Comparison of ENCODE assay signal across 16 mouse cellular contexts in the genomic region with DNA sequence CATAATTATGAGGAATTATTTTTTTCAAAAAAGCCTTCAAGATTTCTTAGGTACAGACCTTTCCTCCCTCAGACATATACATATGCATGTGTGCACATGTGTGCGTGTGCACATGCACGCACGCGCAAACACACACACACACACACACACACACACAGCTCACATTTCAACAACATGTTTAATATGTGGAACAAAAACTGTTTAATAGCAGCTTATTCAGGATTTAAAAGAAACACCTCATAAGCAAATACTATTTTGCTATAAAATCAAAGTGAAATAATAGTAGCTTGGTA. TPM values are rescaled to one million over a fixed set of nuclear protein-coding genes. Genes with fewer than 3 reads are reported as not detected.
DNase-seq lines count a peak whose midpoint lies in the region; ATAC-seq and TF ChIP-seq lines count a peak whose summit lies in the region.
"Had no signal": no experiment of that assay in that cellular context is flagged by ENCODE, and none has a peak within 500 bp of the region (broad histone marks: within the 10 kb centered on the region; RNA-seq: fewer than 3 reads in every experiment).

No protein-coding gene starts in this region.

- no peak for TF ChIP-seq RAD21 in CH12.LX (IDR thresholded peaks at IDR 0.05; ENCODE audit: low read depth, low read length)

- H3K4me3 ChIP-seq in forebrain, embryonic 13.5 days, result peak overlapping the region; percentile 31; the same call in 1 of the 2 replicates
- no peak overlapping the region for H3K4me3 ChIP-seq in forebrain, embryonic 10.5 days
- no peak overlapping the region for H3K4me3 ChIP-seq in intestine, postnatal 0 days (ENCODE audit: low read depth, low read length)
- no peak overlapping the region for H3K4me3 ChIP-seq in intestine, embryonic 15.5 days (replicated peaks)
- peak overlapping the region in 2 of 3 experiments; percentile 47 to 89 for H3K4me3 ChIP-seq in CH12.LX (replicated peaks in 1 of 3; ENCODE audit: low read depth in 2 of 3, low read length in 2 of 3, poor library complexity in 1 of 3)
- peak overlapping the region; percentile 44 for H3K4me3 ChIP-seq in hindbrain, embryonic 16.5 days (ENCODE audit: low read length)
- H3K4me3 ChIP-seq: embryonic facial prominence, embryonic 13.5 days; kidney, embryonic 15.5 days; megakaryocyte, embryonic 14.5 days had no signal

- in situ Hi-C loops in CH12.LX (cut with MboI; ENCODE audit: low pct_ligation_motif_present, low pct_unique_long_range_greater_than_20kb, low sequenced_read_pairs), result no loop called here

- no peak for DNase-seq in forebrain, embryonic 10.5 days (ENCODE audit: extremely low spot score, low spot score)
- DNase-seq in CH12.LX (ENCODE audit: extremely low read depth), result no peak
- DNase-seq in thymus, postnatal 0 days (ENCODE audit: low spot score), result no peak
- no peak for DNase-seq in adrenal gland, postnatal 4 days (ENCODE audit: low spot score in 2 of 2)
- DNase-seq: adrenal gland, postnatal 14 days; cerebellum, postnatal 25 days; layer of hippocampus, adult 9-11 months; right cerebral cortex, postnatal 14 days had no signal

- peak overlapping the region; percentile 93 for H3K27ac ChIP-seq in forebrain, embryonic 13.5 days
- no peak overlapping the region for H3K27ac ChIP-seq in forebrain, embryonic 10.5 days
- H3K27ac ChIP-seq in intestine, postnatal 0 days (ENCODE audit: low read depth, low read length), result no peak overlapping the region
- no peak overlapping the region for H3K27ac ChIP-seq in intestine, embryonic 15.5 days
- peak overlapping the region; percentile 56; the same call in 1 of the 2 replicates for H3K27ac ChIP-seq in CH12.LX (ENCODE audit: insufficient read depth, low read depth)
- H3K27ac ChIP-seq in hindbrain, embryonic 16.5 days (ENCODE audit: low read depth, low read length), result peak overlapping the region; percentile 92
- H3K27ac ChIP-seq: embryonic facial prominence, embryonic 13.5 days; kidney, embryonic 15.5 days; liver, embryonic 14.5 days had no signal

- H3K36me3 ChIP-seq in forebrain, embryonic 13.5 days (ENCODE audit: poor library complexity, severe bottlenecking), result no peaks in the 10 kb centered on the region
- H3K36me3 ChIP-seq in forebrain, embryonic 10.5 days (replicated peaks), result no peaks in the 10 kb centered on the region
- H3K36me3 ChIP-seq in intestine, postnatal 0 days (ENCODE audit: control insufficient read depth, insufficient read depth), result no peaks in the 10 kb centered on the region
- no peaks in the 10 kb centered on the region for H3K36me3 ChIP-seq in intestine, embryonic 15.5 days
- H3K36me3 ChIP-seq in CH12.LX (replicated peaks in 1 of 2; ENCODE audit: control insufficient read depth in 1 of 2, insufficient read depth in 1 of 2, low read length in 1 of 2), result peaks cover 7 to 70% of the 10 kb centered on the region in 2 experiments
- no peaks in the 10 kb centered on the region for H3K36me3 ChIP-seq in hindbrain, embryonic 16.5 days (ENCODE audit: control insufficient read depth, insufficient read depth, low read length)
- H3K36me3 ChIP-seq: embryonic facial prominence, embryonic 13.5 days; kidney, embryonic 15.5 days had no signal

- H3K4me2 ChIP-seq in forebrain, embryonic 13.5 days, result peak overlapping the region; percentile 55
- peak overlapping the region; percentile 32 for H3K4me2 ChIP-seq in intestine, postnatal 0 days (replicated peaks; ENCODE audit: low read depth)
- no peak overlapping the region for H3K4me2 ChIP-seq in intestine, embryonic 15.5 days (replicated peaks)
- peak overlapping the region; percentile 80 for H3K4me2 ChIP-seq in CH12.LX (ENCODE audit: insufficient read depth, low read depth, poor library complexity, severe bottlenecking)
- H3K4me2 ChIP-seq in hindbrain, embryonic 16.5 days (ENCODE audit: low read length), result peak overlapping the region; percentile 66
- H3K4me2 ChIP-seq: embryonic facial prominence, embryonic 13.5 days; kidney, embryonic 15.5 days had no signal

- H3K9me3 ChIP-seq in forebrain, embryonic 13.5 days (replicated peaks), result no peaks in the 10 kb centered on the region
- no peaks in the 10 kb centered on the region for H3K9me3 ChIP-seq in forebrain, embryonic 10.5 days
- H3K9me3 ChIP-seq in intestine, postnatal 0 days (ENCODE audit: control insufficient read depth), result no peaks in the 10 kb centered on the region
- no peaks in the 10 kb centered on the region for H3K9me3 ChIP-seq in intestine, embryonic 15.5 days
- H3K9me3 ChIP-seq in CH12.LX (replicated peaks; ENCODE audit: low read length), result no peaks in the 10 kb centered on the region
- H3K9me3 ChIP-seq in hindbrain, embryonic 16.5 days (ENCODE audit: control insufficient read depth, low read length), result no peaks in the 10 kb centered on the region
- H3K9me3 ChIP-seq: embryonic facial prominence, embryonic 13.5 days; kidney, embryonic 15.5 days; megakaryocyte, embryonic 14.5 days had no signal

- WGBS in forebrain, embryonic 13.5 days, result 97% methylated on average over 4 of the region's 4 CpGs
- 96% methylated on average over 4 of the region's 4 CpGs for WGBS in forebrain, embryonic 10.5 days
- 98% methylated on average over 4 of the region's 4 CpGs for WGBS in intestine, postnatal 0 days
- 97% methylated on average over 4 of the region's 4 CpGs for WGBS in intestine, embryonic 15.5 days
- 81% methylated on average over 4 of the region's 4 CpGs for WGBS in hindbrain, embryonic 16.5 days

- no peaks in the 10 kb centered on the region for H3K27me3 ChIP-seq in forebrain, embryonic 13.5 days
- H3K27me3 ChIP-seq in forebrain, embryonic 10.5 days (ENCODE audit: poor library complexity, severe bottlenecking), result peaks cover 21% of the 10 kb centered on the region
- H3K27me3 ChIP-seq in intestine, postnatal 0 days (replicated peaks; ENCODE audit: control insufficient read depth, insufficient read depth, low read length), result no peaks in the 10 kb centered on the region
- no peaks in the 10 kb centered on the region for H3K27me3 ChIP-seq in intestine, embryonic 15.5 days (replicated peaks)
- no peaks in the 10 kb centered on the region for H3K27me3 ChIP-seq in CH12.LX (replicated peaks)
- no peaks in the 10 kb centered on the region for H3K27me3 ChIP-seq in hindbrain, embryonic 16.5 days (replicated peaks; ENCODE audit: control insufficient read depth, insufficient read depth, low read length)
- H3K27me3 ChIP-seq: embryonic facial prominence, embryonic 13.5 days; kidney, embryonic 15.5 days had no signal

- peaks cover 32% of the 10 kb centered on the region for H3K4me1 ChIP-seq in forebrain, embryonic 13.5 days
- peaks cover 55% of the 10 kb centered on the region for H3K4me1 ChIP-seq in forebrain, embryonic 10.5 days
- no peaks in the 10 kb centered on the region for H3K4me1 ChIP-seq in intestine, postnatal 0 days (replicated peaks; ENCODE audit: control insufficient read depth, insufficient read depth, low read length)
- peaks cover 7% of the 10 kb centered on the region for H3K4me1 ChIP-seq in intestine, embryonic 15.5 days (replicated peaks)
- H3K4me1 ChIP-seq in CH12.LX (ENCODE audit: control insufficient read depth in 1 of 2, insufficient read depth in 2 of 2), result peaks cover 7 to 71% of the 10 kb centered on the region in 2 experiments; a peak in 3 of 4 replicates
- peaks cover 12% of the 10 kb centered on the region for H3K4me1 ChIP-seq in hindbrain, embryonic 16.5 days (ENCODE audit: control insufficient read depth, insufficient read depth, low read depth, low read length)

- peaks cover 69% of the 10 kb centered on the region for H3K79me2 ChIP-seq in CH12.LX (replicated peaks; ENCODE audit: control insufficient read depth, extremely low read depth, insufficient read depth, poor library complexity, severe bottlenecking)

- dilution Hi-C loops in CH12.LX (cut with MboI; ENCODE audit: extremely low pct_ligation_motif_present, extremely low pct_unique_long_range_greater_than_20kb, low sequenced_read_pairs), result no loop called here

- TF ChIP-seq CTCF in intestine, postnatal 0 days (IDR thresholded peaks at IDR 0.05; ENCODE audit: low read depth), result no peak
- TF ChIP-seq CTCF in CH12.LX (conservative IDR thresholded peaks at IDR 0.05 in 1 of 2, IDR thresholded peaks at IDR 0.05 in 1 of 2; ENCODE audit: low read depth in 2 of 2, low read length in 2 of 2), result no peak

- TF ChIP-seq EP300 in CH12.LX (IDR thresholded peaks at IDR 0.05; ENCODE audit: low read length), result no peak

- H3K9ac ChIP-seq in forebrain, embryonic 13.5 days, result no peak overlapping the region
- no peak overlapping the region for H3K9ac ChIP-seq in intestine, postnatal 0 days (ENCODE audit: low read depth, low read length)
- H3K9ac ChIP-seq in intestine, embryonic 15.5 days, result no peak overlapping the region
- peak overlapping the region; percentile 99 for H3K9ac ChIP-seq in CH12.LX (ENCODE audit: insufficient read depth, low read depth)
- peak overlapping the region; percentile 68; the same call in 1 of the 2 replicates for H3K9ac ChIP-seq in hindbrain, embryonic 16.5 days (ENCODE audit: low read depth, low read length)
- H3K9ac ChIP-seq: embryonic facial prominence, embryonic 13.5 days; kidney, embryonic 15.5 days; liver, embryonic 14.5 days had no signal

- TF ChIP-seq POLR2A in CH12.LX (IDR thresholded peaks at IDR 0.05; ENCODE audit: low read depth, low read length), result no peak

- no peak for ATAC-seq in forebrain, embryonic 13.5 days
- ATAC-seq in intestine, postnatal 0 days, result no peak
- ATAC-seq in intestine, embryonic 15.5 days, result no peak
- ATAC-seq in hindbrain, embryonic 16.5 days, result no peak

TF ChIP-seq in CH12.LX, 34 proteins besides CTCF, POLR2A, EP300 and RAD21 (continues in another document):
- TF ChIP-seq ELF1 (IDR thresholded peaks at IDR 0.05; ENCODE audit: low read depth, low read length) (no peak), JUN (IDR thresholded peaks at IDR 0.05; ENCODE audit: insufficient read depth, low read depth, low read length) (no peak), NRF1 (IDR thresholded peaks at IDR 0.05; ENCODE audit: low read depth, low read length) (no peak), JUND (conservative IDR thresholded peaks at IDR 0.05; ENCODE audit: low read depth, low read length) (no peak), ETS1 (conservative IDR thresholded peaks at IDR 0.05; ENCODE audit: low read depth, low read length) (0 out of 2 replicates have a peak, but pooled peaks have one; percentile 27), MAZ (IDR thresholded peaks at IDR 0.05; ENCODE audit: low read depth, low read length) (no peak)

RNA-seq across cellular contexts. Expression of a gene that starts 19.3 kb away (rescaled TPM):
- polyA plus RNA-seq in forebrain, embryonic 13.5 days (2015; fragmentation: Nextera tagmentation; extraction: Ambion mirVana), result 30.5 and 30.8 TPM in 2 replicates
- polyA plus RNA-seq in forebrain, embryonic 10.5 days (2016; fragmentation: Nextera tagmentation; extraction: Ambion mirVana), result 9.0 and 9.4 TPM in 2 replicates
- polyA plus RNA-seq in intestine, postnatal 0 days (2015; fragmentation: Nextera tagmentation; extraction: Ambion mirVana), result 18.5 and 20.8 TPM in 2 replicates
- 22.5 and 22.9 TPM in 2 replicates for polyA plus RNA-seq in intestine, embryonic 15.5 days (2015; fragmentation: Nextera tagmentation; extraction: Ambion mirVana)
- total RNA-seq in CH12.LX (2012; rRNA removed) (83.6 and 102 TPM in 2 replicates), CH12.LX (2014; rRNA removed) (67.9 and 68.8 TPM in 2 replicates)
- 51.7 and 53.0 TPM in 2 replicates for polyA plus RNA-seq in CH12.LX (2012; ENCODE audit: insufficient read length, low read depth)
- polyA plus RNA-seq in hindbrain, embryonic 16.5 days (2015; fragmentation: Nextera tagmentation; extraction: Ambion mirVana), result 42.5 and 43.8 TPM in 2 replicates
- 21.1 and 21.4 TPM in 2 replicates for polyA plus RNA-seq in thymus, postnatal 0 days (2015; fragmentation: Nextera tagmentation; extraction: Ambion mirVana)
- total RNA-seq in adrenal gland, postnatal 4 days (2021), result 10 to 100 TPM; 42.8 to 43.1 TPM

Comparison
In these comparisons a context has a peak if more than half of its experiments do, and no peak if none do; other contexts are left out.
1. H3K27ac ChIP-seq: peak in forebrain, embryonic 13.5 days (single experiment), CH12.LX (single experiment) and hindbrain, embryonic 16.5 days (single experiment); none in forebrain, embryonic 10.5 days (single experiment), intestine, postnatal 0 days (single experiment) and intestine, embryonic 15.5 days (single experiment).
2. H3K4me3 ChIP-seq: peak in forebrain, embryonic 13.5 days (single experiment), CH12.LX (2 of 3) and hindbrain, embryonic 16.5 days (single experiment); none in forebrain, embryonic 10.5 days (single experiment), intestine, postnatal 0 days (single experiment) and intestine, embryonic 15.5 days (single experiment).
3. H3K9ac ChIP-seq: peak in CH12.LX (single experiment) and hindbrain, embryonic 16.5 days (single experiment); none in forebrain, embryonic 13.5 days (single experiment), intestine, postnatal 0 days (single experiment) and intestine, embryonic 15.5 days (single experiment).